Mouse (Mus musculus) embryonic fibroblast, embryonic 13.5 days (primary cell): ENCODE results near the gene Hsd17b11.

Source experiments
- CTCF ChIP-seq: IDR thresholded peaks from 2 replicates; pipeline ENCODE4 v1.5.1; 2011; ENCODE audit warnings: mild to moderate bottlenecking, control low read depth, low read length, moderate library complexity, borderline replicate concordance; ENCODE audit not compliant: insufficient read depth
- POLR2A ChIP-seq: IDR thresholded peaks from 2 replicates; pipeline ENCODE4 v1.6.1; 2011; ENCODE audit warnings: low read depth, mild to moderate bottlenecking, control low read depth, low read length, moderate library complexity

DNA sequence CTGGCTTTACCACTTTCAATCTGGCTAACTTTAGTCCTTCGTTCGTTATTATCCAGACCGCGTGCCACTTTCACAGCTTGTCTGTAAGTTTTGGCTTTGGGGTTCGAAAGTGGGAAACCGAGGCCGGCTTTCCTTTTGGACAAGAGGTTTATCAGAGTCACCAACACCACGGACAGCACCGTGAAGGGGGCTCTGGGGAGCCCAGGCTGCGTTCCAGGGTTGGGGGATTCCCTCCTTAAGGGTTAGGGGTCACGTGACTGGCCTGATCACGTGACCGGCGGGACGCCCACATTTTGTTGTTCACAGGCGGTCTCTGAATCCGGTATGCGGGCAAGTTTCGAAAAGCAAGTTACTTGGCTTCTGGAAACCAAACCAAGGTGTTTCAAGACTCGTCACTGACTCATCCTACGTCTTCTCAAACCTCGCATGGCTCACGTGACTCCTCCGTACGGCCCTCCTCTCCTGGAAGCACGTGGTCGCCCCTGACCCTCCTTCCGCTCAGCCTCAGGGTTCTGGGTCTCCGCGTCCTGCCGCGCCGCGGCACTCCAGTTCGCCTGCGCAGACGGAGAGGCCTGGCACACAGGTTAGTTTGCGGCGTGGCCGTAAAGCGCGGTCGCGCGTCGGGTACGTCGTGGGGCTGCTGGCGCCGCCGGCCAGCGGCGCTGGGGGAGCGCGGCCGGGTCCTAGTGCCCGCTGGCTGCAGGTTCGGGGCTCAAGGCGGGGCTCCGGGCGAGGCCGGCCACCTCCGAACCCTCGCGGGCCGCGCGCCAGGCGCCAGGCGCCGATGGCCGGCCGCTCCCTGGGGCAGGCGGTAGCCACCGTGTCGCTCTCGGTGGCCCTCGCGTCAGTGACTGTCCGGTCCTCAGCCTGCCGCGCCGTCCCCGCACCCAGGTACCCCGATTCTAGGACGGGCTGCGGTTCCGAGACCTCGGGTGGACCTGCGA, 24.8 kb upstream of the Hsd17b11 start, which contains the start of gene Nudt9:
- no peak for TF ChIP-seq CTCF
- TF ChIP-seq POLR2A = peak; percentile 71
